Mouse (Mus musculus) lung, postnatal 0 days (tissue): ENCODE measurements at regions not wholly inside any gene's neighbourhood (a gene's known extent, or its start where the extent isn't known, plus 50 kb on each side); places are given as distances from the start of the nearest gene placed in this dataset.

ENCODE experiments used
- ATAC-seq: fragments of 200-750 bp; cut with Nextera tagmentation; 2 replicates; pipeline ENCODE4 v1.8.0; 2017; ENCODE audit warnings: moderate library complexity
- DNase-seq: peaks from one replicate; pipeline ENCODE4 v3.0.0-alpha.2; 2016; ENCODE audit warnings: low spot score
- H3K27ac ChIP-seq: fragments of 300-500 bp; sonication (generic); 2 replicates; pipeline ENCODE4 v1.5.1; 2014; ENCODE audit warnings: antibody characterized with exemption, mild to moderate bottlenecking, low read length, mixed read lengths
- H3K27me3 ChIP-seq: fragments of 300-500 bp; sonication (generic); replicated peaks from 2 replicates; pipeline ENCODE4 v1.6.1; 2014; ENCODE audit warnings: low read length, mixed read lengths; ENCODE audit not compliant: insufficient read depth
- H3K36me3 ChIP-seq: fragments of 300-500 bp; sonication (generic); 2 replicates; pipeline ENCODE4 v1.6.1; 2014; ENCODE audit warnings: low read length, mixed read lengths; ENCODE audit not compliant: insufficient read depth
- H3K4me1 ChIP-seq: fragments of 300-500 bp; sonication (generic); 2 replicates; pipeline ENCODE4 v1.6.1; 2014; ENCODE audit warnings: antibody characterized with exemption, low read depth, low read length, mixed read lengths; ENCODE audit not compliant: insufficient read depth
- H3K4me2 ChIP-seq: fragments of 300-500 bp; sonication (generic); replicated peaks from 2 replicates; pipeline ENCODE4 v1.6.1; 2014; ENCODE audit warnings: low read depth, mild to moderate bottlenecking, low read length, moderate library complexity, mixed read lengths
- H3K4me3 ChIP-seq: fragments of 300-500 bp; sonication (generic); 2 replicates; pipeline ENCODE4 v1.5.1; 2014; ENCODE audit warnings: low read depth, low read length
- H3K9ac ChIP-seq: fragments of 300-500 bp; sonication (generic); replicated peaks from 2 replicates; pipeline ENCODE4 v1.6.1; 2014; ENCODE audit warnings: low read depth, mild to moderate bottlenecking
- H3K9me3 ChIP-seq: fragments of 300-500 bp; sonication (generic); 2 replicates; pipeline ENCODE4 v1.6.1; 2016; ENCODE audit warnings: low read length, mixed read lengths
- CTCF ChIP-seq: IDR thresholded peaks from 2 replicates; pipeline ENCODE4 v1.5.1; 2016; ENCODE audit warnings: antibody characterized with exemption, mild to moderate bottlenecking
- EP300 ChIP-seq: IDR thresholded peaks from 2 replicates; pipeline ENCODE4 v1.6.1; 2016; ENCODE audit warnings: antibody characterized with exemption, mild to moderate bottlenecking, control low read depth
- WGBS: fragments of 180-500 bp; shearing (Covaris S2); extraction: QIAGEN DNeasy Blood & Tissue Kit; methylation state at CpG from one replicate; pipeline ENCODE4 v1.1.7; 2014; 5-methylcytosine and 5-hydroxymethylcytosine counted together

DNA sequence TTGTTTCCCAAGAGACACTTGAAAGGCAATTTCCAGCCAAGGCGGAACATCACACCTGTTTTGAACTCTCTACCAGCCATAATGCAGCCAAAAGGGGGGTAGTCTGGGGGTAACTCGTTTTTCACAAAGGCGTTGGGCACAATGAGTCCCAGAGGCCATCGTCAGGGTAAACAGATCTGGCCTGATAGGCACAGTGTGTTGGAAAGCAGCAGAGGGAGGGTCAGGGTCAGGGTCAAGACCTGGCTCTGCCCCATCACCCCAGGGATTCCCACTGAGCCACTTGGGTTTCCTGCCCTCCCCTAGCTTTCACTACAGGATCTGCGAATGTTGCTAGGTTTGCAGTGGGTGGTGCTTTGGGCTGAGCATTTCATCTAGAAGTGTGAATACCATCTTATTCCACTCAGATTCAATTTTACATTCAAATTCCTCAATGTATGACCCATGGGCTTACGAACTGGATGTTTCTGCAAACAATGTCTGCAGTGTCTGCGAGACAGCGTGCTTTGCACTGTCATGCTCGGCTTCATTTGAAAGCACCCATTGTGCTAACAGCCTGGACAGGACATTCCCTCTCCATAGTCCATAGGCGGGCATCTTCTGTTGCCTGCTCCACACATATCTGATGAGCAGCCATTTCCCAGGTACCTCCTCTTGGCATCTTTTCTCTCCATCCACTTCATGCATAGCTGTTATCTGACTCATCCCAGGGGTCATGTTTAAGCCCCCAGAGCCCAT is 181.9 kb upstream of the Cxcl12 start:
- 40% methylated on average over 10 of the region's 10 CpGs for WGBS
- Histone ChIP-seq H3K27me3 (no peaks in the 10 kb centered on the region), H3K27ac (no peak overlapping the region), H3K4me1 (no peaks in the 10 kb centered on the region), H3K9me3 (no peaks in the 10 kb centered on the region), H3K9ac (no peak overlapping the region), H3K36me3 (no peaks in the 10 kb centered on the region), H3K4me2 (no peak overlapping the region), H3K4me3 (no peak overlapping the region)
- ATAC-seq (no peak), DNase-seq (no peak)
- TF ChIP-seq EP300 (no peak), CTCF (no peak)

- TF ChIP-seq CTCF, result no peak
- no peak for TF ChIP-seq EP300
- no peak overlapping the region for H3K4me3 ChIP-seq
Measured at GRCm38 (mm10) chr6:116987243-116987642, 181.1 kb upstream of the Cxcl12 start.

DNA sequence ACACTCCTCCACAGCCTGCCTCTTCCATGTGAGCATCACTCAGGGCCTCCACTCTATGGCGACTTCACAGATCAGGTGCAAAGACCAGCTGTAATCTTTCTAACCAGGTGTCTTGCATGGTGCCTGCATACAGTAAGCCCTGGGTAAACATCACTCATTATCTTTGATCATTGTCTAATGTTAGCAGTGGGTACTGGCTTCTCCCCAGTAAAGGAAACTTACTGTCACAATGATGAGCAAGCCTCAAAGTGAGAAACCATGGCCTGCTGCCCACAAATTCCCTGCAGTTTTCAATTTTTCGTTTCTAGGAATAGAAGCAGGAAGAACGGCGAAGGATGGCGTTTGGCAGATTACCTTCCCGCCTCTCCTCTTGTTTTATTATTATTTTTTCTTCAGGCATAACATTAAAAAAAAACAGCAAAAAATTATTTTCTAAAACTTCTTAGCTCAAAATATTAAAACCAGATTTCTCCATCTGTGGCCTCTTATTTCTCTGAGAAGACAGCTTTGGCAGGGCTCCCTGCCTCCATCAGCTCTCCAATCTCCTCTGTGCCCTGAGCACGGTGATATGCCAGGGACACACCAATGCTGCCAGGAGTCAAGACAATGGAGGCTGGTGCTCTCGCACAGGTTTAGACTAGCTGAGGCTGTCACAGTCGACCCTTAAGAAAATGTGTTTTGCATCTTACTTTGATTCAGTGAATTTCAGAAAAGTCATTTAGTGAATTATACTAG is 169.2 kb upstream of the Cxcl12 start:
- Histone ChIP-seq H3K9ac (no peak overlapping the region), H3K4me1 (no peaks in the 10 kb centered on the region), H3K4me2 (no peak overlapping the region), H3K9me3 (no peaks in the 10 kb centered on the region), H3K4me3 (no peak overlapping the region), H3K27ac (no peak overlapping the region), H3K36me3 (no peaks in the 10 kb centered on the region), H3K27me3 (no peaks in the 10 kb centered on the region)
- ATAC-seq (no peak), DNase-seq (no peak)
- no peak for TF ChIP-seq EP300
- no peak for TF ChIP-seq CTCF
- 67% methylated on average over 9 of the region's 9 CpGs for WGBS

More at GRCm38 (mm10) chr6:116987243-116987642, 181.1 kb upstream of the Cxcl12 start:
- no peaks in the 10 kb centered on the region for H3K9me3 ChIP-seq
- H3K9ac ChIP-seq, result no peak overlapping the region
- H3K27ac ChIP-seq, result no peak overlapping the region
- H3K4me1 ChIP-seq, result no peaks in the 10 kb centered on the region
- ATAC-seq (no peak), DNase-seq (no peak)
- no peak overlapping the region for H3K4me2 ChIP-seq
- 74% methylated on average over 5 of the region's 5 CpGs for WGBS
- H3K36me3 ChIP-seq, result no peaks in the 10 kb centered on the region
- no peaks in the 10 kb centered on the region for H3K27me3 ChIP-seq

- Histone ChIP-seq H3K4me2 (no peak overlapping the region), H3K27me3 (no peaks in the 10 kb centered on the region), H3K4me3 (no peak overlapping the region), H3K4me1 (no peaks in the 10 kb centered on the region), H3K36me3 (no peaks in the 10 kb centered on the region), H3K9ac (no peak overlapping the region), H3K27ac (no peak overlapping the region), H3K9me3 (no peaks in the 10 kb centered on the region)
- 39% methylated on average over 4 of the region's 4 CpGs for WGBS
- DNase-seq (no peak), ATAC-seq (no peak)
- TF ChIP-seq EP300 (no peak), CTCF (no peak)
Measured at GRCm38 (mm10) chr6:116999940-117000339, 168.4 kb upstream of the Cxcl12 start.

DNA sequence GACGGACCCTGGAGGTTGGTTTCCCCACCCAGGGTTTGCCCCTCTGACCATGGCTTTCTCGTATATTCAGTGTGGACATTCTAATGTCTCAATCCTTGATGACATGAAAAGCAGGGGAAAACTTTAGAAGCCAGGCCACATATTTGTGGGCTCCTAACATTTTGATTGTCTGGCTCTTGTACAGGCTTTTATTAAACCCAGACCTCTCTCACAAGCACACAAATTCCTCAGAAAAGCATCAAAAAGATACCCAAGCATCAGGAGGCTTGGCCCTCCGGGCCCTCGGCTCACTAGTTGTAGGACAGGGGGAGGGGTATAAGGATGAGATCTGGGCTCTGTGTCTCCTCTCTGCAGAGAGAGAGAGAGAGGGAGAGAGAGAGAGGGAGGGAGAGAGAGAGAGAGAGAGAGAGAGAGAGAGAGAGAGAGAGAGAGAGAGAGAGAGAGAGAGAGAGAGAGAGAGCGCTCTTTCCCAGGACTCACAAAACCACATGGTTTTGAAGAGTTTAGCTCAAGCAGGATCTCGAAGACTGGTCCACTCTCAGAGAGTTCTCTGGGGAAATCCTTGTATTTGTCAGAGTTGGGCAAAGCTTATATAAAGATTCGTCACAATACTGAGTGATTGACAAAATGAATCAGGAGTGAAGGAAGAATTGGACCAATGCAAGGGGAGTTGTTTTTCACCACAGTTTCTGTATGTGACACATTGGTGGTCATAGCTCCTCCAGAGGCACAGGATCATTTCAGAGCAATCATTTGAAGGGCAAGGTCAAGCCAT is 167.2 kb upstream of the Cxcl12 start:
- no peak for TF ChIP-seq EP300
- no peak for TF ChIP-seq CTCF
- Histone ChIP-seq H3K27ac (no peak overlapping the region), H3K9me3 (no peaks in the 10 kb centered on the region), H3K4me2 (no peak overlapping the region), H3K4me3 (no peak overlapping the region), H3K36me3 (no peaks in the 10 kb centered on the region), H3K27me3 (no peaks in the 10 kb centered on the region), H3K9ac (no peak overlapping the region), H3K4me1 (no peaks in the 10 kb centered on the region)
- ATAC-seq, result no peak
- 56% methylated on average over 7 of the region's 7 CpGs for WGBS
- DNase-seq, result no peak

DNA sequence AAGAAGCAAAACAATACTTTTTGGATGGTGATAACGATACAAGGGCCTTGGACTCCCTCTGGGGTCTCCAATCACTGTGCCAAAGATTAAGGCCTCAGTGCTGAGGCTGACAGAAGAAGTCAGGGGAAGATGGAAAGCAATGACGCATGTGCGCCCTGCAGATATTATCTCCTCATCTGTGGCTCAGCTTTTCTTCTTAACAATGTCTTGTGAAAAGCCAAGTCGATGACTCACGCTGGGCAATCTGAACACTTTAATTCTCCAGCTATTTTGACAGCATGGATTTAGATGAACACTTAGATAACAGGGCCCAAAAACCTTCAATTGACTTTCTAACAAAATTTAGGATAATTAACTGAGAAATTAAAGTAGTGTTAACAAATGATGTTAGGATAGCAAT is 155.7 kb upstream of the Cxcl12 start:
- Histone ChIP-seq H3K4me2 (no peak overlapping the region), H3K4me1 (no peaks in the 10 kb centered on the region), H3K9ac (no peak overlapping the region), H3K4me3 (no peak overlapping the region), H3K36me3 (no peaks in the 10 kb centered on the region), H3K27me3 (no peaks in the 10 kb centered on the region), H3K27ac (no peak overlapping the region), H3K9me3 (no peaks in the 10 kb centered on the region; the same call in 1 of the 2 replicates)
- no peak for ATAC-seq
- no peak for TF ChIP-seq EP300
- no peak for TF ChIP-seq CTCF
- no peak for DNase-seq
- WGBS, result 78% methylated on average over 5 of the region's 5 CpGs
